Mouse (Mus musculus): Measurements from ENCODE around the gene Ndufc2. TPM values are rescaled to one million over a fixed set of nuclear protein-coding genes. Genes with fewer than 3 reads are reported as not detected.
A peak's percentile ranks its signal among the peaks of the same experiment; 100 is the strongest.

Gene Ndufc2
- polyA plus RNA-seq, 1 experiment from 2014 or later = 336 TPM

DNA sequence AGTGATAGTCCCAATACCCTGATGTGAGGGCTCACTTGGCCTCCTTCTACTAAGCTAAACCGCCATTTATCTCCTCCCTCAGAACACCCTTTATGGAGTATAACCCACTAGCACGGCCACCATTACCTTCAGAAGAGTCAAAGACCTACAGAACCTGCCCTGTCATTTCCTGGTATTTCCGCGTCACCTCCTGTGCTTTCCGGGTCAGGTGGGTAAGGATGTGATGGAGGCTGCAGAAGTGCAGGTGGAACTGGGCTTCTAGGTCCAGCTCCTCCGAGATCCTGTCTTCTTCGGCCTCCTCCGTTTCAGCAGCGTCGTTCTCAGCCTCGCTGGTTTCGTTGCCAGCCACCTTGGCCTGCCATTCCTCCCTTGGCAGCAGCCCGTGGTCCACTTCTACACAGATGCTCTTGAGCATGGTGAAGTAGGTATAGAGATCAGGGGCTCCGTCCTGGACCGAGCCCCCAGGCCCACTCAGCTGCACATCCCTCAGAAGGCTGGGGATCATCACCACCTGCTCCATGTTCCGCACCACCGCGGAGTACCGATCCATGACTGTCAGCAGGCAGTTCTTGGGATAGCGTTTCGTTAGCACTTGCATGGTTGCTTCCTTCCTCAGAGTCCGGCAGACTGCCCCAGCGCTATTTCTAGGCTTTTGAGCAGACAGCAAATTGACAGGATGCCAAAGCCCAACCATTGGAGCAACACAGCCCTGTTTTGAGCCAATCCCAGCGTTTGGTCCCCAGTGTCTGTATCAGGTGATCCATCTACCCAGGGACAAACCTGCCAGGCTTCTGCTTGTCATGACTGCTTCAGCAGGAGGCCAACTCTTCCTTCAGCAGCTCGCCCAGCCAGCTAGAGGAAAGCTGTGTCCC is 17.3 kb downstream of the Ndufc2 start, which contains the start of gene Thrsp:
Gene Thrsp, minus strand, starts transcription at position 825 of the 872 bp plus-strand sequence.
- Histone ChIP-seq H3K27ac (no peak within 1 kb of the TSS), H3K4me3 (no peak within 1 kb of the TSS)

DNA sequence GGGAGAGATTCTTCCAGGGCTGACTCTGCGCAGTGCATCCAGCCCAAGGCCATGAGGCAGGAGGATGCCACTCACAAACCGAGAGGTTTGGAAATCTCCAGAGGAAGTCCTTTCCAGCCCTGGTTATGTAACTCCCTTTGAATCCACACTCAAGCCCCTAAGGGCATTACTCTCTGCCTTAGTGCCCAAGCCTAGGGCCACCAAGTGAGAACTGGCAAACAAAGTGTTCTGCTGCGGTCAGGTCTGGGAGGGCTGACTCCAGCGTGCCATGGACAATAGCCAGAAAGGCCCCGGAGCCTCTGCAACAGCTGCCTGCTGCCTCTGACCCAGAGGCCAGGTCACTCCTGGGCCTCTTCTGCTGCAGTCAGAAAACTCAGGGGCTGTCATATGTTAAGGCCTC is 18.9 kb downstream of the Ndufc2 start:
- WGBS = 67% methylated on average over 5 of the region's 5 CpGs
- no peak for ATAC-seq (ENCODE audit: borderline replicate concordance, extremely low read depth, low FRiP score, low TSS enrichment)
- Histone ChIP-seq H3K9ac (no peak overlapping the region), H3K36me3 (no peaks in the 10 kb centered on the region), H3K9me3 (no peaks in the 10 kb centered on the region), H3K4me2 (no peak overlapping the region), H3K27ac (no peak overlapping the region), H3K27me3 (no peaks in the 10 kb centered on the region), H3K4me1 (peaks cover 22% of the 10 kb centered on the region; the same call in 1 of the 2 replicates), H3K4me3 (no peak overlapping the region)

More for the DNA sequence above, 17.3 kb downstream of the Ndufc2 start, which contains the start of gene Thrsp:
- Histone ChIP-seq H3K9me3 (no peaks in the 10 kb centered on the region), H3K9ac (no peak within 1 kb of the TSS), H3K4me1 (peaks cover 22% of the 10 kb centered on the region; the same call in 1 of the 2 replicates), H3K27me3 (no peaks in the 10 kb centered on the region), H3K4me2 (no peak within 1 kb of the TSS), H3K36me3 (0 out of 2 replicates have a peak, but pooled peaks cover under 1% of the 10 kb centered on the region)
- no peak for ATAC-seq (ENCODE audit: borderline replicate concordance, extremely low read depth, low FRiP score, low TSS enrichment)
- WGBS = 63% methylated on average over 25 of the region's 25 CpGs

GRCm38 (mm10) chr7:97419163-97419562 is 19.4 kb downstream of the Ndufc2 start:
- no peak overlapping the region for H3K4me2 ChIP-seq
- no peaks in the 10 kb centered on the region for H3K27me3 ChIP-seq
- no peak overlapping the region for H3K27ac ChIP-seq
- ATAC-seq (ENCODE audit: borderline replicate concordance, extremely low read depth, low FRiP score, low TSS enrichment) = no peak
- H3K36me3 ChIP-seq = no peaks in the 10 kb centered on the region
- WGBS = 83% methylated on average over 5 of the region's 5 CpGs
- no peak overlapping the region for H3K9ac ChIP-seq
- H3K9me3 ChIP-seq = no peaks in the 10 kb centered on the region
- peaks cover 22% of the 10 kb centered on the region; the same call in 1 of the 2 replicates for H3K4me1 ChIP-seq
- no peak overlapping the region for H3K4me3 ChIP-seq

DNA sequence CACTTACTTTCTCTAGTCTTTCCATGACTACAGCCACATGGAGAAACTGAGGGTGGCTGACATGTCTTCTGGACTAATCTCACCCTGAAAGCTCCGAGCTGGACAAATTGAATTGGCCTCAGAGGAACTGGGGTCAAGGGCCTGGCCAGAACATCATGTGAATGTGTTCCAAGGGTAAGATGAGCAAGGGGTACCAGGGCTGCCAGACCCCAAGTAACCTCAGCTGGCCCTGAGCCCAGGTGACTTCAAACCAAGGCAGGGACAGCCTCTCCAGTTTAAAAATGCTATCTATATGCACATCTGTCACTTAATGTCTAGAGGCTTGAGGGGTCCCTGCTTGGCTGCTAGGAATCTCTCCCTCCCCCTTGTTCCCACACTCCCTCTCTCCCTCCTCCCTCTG is 20.6 kb downstream of the Ndufc2 start:
- Histone ChIP-seq H3K27ac (no peak overlapping the region), H3K4me1 (peaks cover 22% of the 10 kb centered on the region; the same call in 1 of the 2 replicates), H3K36me3 (no peaks in the 10 kb centered on the region), H3K4me2 (no peak overlapping the region), H3K4me3 (no peak overlapping the region), H3K27me3 (no peaks in the 10 kb centered on the region), H3K9me3 (no peaks in the 10 kb centered on the region), H3K9ac (no peak overlapping the region)
- WGBS = 55% methylated on average over 1 of the region's 1 CpGs
- ATAC-seq (ENCODE audit: borderline replicate concordance, extremely low read depth, low FRiP score, low TSS enrichment) = no peak

GRCm38 (mm10) chr7:97420958-97421651 is 21.3 kb downstream of the Ndufc2 start:
- H3K4me3 ChIP-seq = no peak overlapping the region
- H3K27me3 ChIP-seq = no peaks in the 10 kb centered on the region
- peaks cover 22% of the 10 kb centered on the region; the same call in 1 of the 2 replicates for H3K4me1 ChIP-seq
- no peaks in the 10 kb centered on the region for H3K36me3 ChIP-seq
- no peak overlapping the region for H3K9ac ChIP-seq
- no peak overlapping the region for H3K4me2 ChIP-seq
- ATAC-seq (ENCODE audit: borderline replicate concordance, extremely low read depth, low FRiP score, low TSS enrichment) = no peak
- WGBS = 52% methylated on average over 8 of the region's 8 CpGs
- H3K9me3 ChIP-seq = no peaks in the 10 kb centered on the region
- H3K27ac ChIP-seq = no peak overlapping the region

DNA sequence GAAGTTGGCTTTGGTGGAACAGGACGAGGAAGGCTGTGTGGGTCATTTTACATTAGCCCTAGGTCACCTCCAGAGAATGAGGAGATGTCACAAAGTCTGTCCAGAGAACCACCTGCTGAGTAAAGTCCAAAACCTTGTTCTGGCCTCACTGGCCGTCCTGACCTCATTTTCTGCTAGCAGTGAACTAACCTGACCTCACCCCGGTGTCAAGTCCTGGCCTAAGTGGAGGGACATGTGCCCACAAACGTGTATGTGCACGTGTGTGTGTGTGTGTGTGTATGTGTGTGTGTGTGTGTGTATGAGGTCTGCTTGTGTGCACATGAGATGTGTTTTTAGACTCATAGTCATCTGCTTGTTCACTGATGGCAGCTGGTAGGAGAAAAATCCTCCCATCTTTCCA is 24.0 kb downstream of the Ndufc2 start:
- no peak for ATAC-seq (ENCODE audit: borderline replicate concordance, extremely low read depth, low FRiP score, low TSS enrichment)
- WGBS = 41% methylated on average over 5 of the region's 5 CpGs
- no peaks in the 10 kb centered on the region for H3K27me3 ChIP-seq

DNA sequence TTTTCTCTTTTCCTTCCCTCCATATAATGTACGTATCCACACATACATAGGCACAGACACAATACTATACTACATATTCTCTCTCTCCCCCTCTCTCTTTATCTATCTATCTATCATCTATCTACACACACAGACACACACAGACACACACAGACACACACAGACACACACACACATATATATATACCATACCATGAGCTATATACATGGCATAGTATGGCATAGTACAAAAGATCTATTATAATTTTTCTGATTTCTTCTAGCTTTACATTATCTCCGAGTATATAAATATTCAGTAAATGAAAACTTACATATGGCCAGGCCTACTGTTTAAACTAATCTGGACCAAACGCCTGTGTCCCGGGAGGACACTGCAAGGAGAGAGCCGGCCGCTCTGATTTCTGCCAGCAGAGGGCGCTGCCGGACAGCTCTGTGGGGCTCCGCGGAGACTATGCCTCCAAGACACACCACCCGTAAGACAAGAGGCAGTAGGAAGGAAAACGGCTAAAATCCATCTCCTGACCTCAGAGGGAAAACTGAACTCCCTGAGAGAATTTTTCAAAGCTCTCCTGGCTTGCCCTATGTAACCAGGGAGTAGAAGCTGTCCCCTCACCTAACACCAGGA is 24.9 kb downstream of the Ndufc2 start:
- Histone ChIP-seq H3K4me3 (no peak overlapping the region), H3K4me1 (peaks cover 11% of the 10 kb centered on the region), H3K4me2 (no peak overlapping the region), H3K36me3 (no peaks in the 10 kb centered on the region), H3K9ac (no peak overlapping the region), H3K27me3 (no peaks in the 10 kb centered on the region), H3K27ac (no peak overlapping the region), H3K9me3 (no peaks in the 10 kb centered on the region)
- ATAC-seq (ENCODE audit: borderline replicate concordance, extremely low read depth, low FRiP score, low TSS enrichment) = peak; percentile 72
- 9% methylated on average over 12 of the region's 12 CpGs for WGBS

More for the DNA sequence above, 24.0 kb downstream of the Ndufc2 start:
- no peak overlapping the region for H3K27ac ChIP-seq
- H3K4me3 ChIP-seq = no peak overlapping the region
- H3K9ac ChIP-seq = no peak overlapping the region
- peaks cover 11% of the 10 kb centered on the region; the same call in 1 of the 2 replicates for H3K4me1 ChIP-seq
- H3K4me2 ChIP-seq = no peak overlapping the region
- H3K36me3 ChIP-seq = no peaks in the 10 kb centered on the region
- H3K9me3 ChIP-seq = no peaks in the 10 kb centered on the region

DNA sequence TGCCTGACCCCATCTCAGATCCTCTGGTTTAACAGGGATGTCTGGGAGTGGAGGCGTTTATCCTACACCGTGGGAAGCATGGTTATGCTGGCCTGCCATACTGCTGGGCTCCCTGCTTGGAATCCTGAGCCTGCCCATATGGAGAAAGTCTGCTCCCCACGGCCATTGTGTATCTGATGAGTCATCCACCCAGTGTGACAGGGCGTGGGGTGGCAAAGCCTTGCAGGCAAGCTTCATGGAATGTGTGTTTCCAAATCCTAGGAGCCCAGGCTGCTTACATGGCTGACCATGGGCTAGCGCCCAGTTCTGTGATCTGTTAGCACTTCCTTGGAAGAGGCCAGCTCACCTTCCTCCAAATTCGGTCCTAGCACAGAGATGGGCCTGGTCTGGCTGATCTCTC is 26.8 kb downstream of the Ndufc2 start:
- Histone ChIP-seq H3K4me2 (no peak overlapping the region), H3K27me3 (no peaks in the 10 kb centered on the region), H3K4me3 (no peak overlapping the region), H3K4me1 (peaks cover 8% of the 10 kb centered on the region), H3K36me3 (no peaks in the 10 kb centered on the region), H3K9ac (no peak overlapping the region), H3K9me3 (no peaks in the 10 kb centered on the region), H3K27ac (no peak overlapping the region)
- WGBS = 59% methylated on average over 6 of the region's 6 CpGs
- ATAC-seq (ENCODE audit: borderline replicate concordance, extremely low read depth, low FRiP score, low TSS enrichment) = no peak

DNA sequence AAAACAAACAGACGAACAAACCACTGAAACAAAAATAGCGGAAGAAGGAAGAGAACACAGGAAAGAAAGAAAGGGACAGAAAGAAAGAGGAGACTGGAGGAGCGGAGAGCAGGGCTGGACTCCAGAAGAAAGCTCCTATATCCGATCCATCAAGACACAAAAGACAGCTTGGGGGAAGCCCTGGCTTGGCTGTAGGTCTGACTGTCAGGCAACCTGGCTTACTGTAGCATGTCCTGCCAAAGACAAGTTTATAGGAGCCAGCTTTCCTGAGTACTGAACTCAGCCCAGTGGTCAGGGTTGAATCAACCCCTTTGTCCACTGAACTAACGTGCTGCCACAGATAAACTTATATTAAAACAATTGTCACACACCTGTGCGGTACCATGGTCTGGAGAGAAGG is 27.5 kb downstream of the Ndufc2 start:
- WGBS = 76% methylated on average over 6 of the region's 6 CpGs
- H3K9me3 ChIP-seq = no peaks in the 10 kb centered on the region
- H3K27ac ChIP-seq = no peak overlapping the region
- no peak overlapping the region for H3K4me3 ChIP-seq
- ATAC-seq (ENCODE audit: borderline replicate concordance, extremely low read depth, low FRiP score, low TSS enrichment) = no peak
- no peaks in the 10 kb centered on the region for H3K27me3 ChIP-seq
- H3K9ac ChIP-seq = no peak overlapping the region
- H3K4me1 ChIP-seq = peaks cover 8% of the 10 kb centered on the region
- no peaks in the 10 kb centered on the region for H3K36me3 ChIP-seq
- no peak overlapping the region for H3K4me2 ChIP-seq

DNA sequence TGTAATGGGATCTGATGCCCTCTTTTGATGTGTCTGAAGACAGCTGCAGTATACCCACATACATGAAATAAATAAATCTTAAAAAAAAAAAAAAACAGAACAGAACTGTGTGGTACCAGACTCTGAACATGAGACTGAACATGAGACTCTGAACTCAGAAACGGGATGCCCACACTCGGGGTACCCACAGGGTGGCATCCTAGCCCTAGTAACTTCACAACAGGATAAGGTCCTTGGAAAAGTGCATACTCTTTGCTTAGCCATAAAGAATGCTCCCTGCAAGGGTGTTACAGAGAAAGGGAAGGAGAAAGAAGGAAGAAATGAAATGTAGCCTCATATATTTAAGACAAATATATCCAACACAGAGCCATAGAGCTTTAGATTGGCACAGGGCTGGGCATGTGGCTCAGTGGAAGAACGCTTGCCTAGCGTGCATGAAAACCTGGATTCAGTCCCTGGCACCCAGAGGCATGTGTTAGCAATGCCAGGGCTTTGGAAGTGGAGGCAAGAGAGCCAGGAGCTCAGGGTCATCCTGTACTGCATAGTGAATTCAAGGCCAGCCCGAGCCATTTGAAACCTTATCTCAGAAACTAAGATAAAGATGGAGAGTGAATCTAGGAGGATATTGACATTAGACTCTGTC is 28.1 kb downstream of the Ndufc2 start:
- no peak overlapping the region for H3K27ac ChIP-seq
- WGBS = 65% methylated on average over 5 of the region's 5 CpGs
- no peak for ATAC-seq (ENCODE audit: borderline replicate concordance, extremely low read depth, low FRiP score, low TSS enrichment)
- H3K4me3 ChIP-seq = no peak overlapping the region
- H3K4me2 ChIP-seq = no peak overlapping the region
- no peaks in the 10 kb centered on the region for H3K9me3 ChIP-seq
- H3K36me3 ChIP-seq = no peaks in the 10 kb centered on the region
- no peaks in the 10 kb centered on the region for H3K27me3 ChIP-seq
- peaks cover 8% of the 10 kb centered on the region for H3K4me1 ChIP-seq
- H3K9ac ChIP-seq = no peak overlapping the region

DNA sequence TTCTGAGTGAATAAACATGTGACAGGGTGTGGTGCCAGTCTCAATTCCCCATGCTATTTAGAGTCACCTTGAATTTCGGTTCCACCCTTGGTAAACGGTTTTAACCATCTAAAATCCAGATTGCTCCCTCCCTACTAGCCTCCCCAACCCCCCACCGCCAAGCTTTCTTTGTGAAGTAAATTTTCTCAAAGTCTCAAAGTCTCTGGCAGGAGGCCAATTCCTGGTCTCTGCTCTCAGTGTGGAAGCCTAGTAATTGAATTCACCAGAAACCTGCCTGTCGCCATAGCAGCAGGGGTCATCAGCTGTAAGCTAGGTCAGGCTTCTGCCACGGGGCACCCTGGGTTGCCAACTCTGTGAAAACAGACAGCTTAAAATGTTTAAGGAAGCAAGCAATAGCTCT is 29.9 kb downstream of the Ndufc2 start:
- H3K4me2 ChIP-seq = no peak overlapping the region
- 4% methylated on average over 5 of the region's 5 CpGs for WGBS
- no peaks in the 10 kb centered on the region for H3K27me3 ChIP-seq
- peak; percentile 36; the same call in 1 of the 2 replicates for ATAC-seq (ENCODE audit: borderline replicate concordance, extremely low read depth, low FRiP score, low TSS enrichment)
- no peak overlapping the region for H3K9ac ChIP-seq
- H3K9me3 ChIP-seq = no peaks in the 10 kb centered on the region
- H3K27ac ChIP-seq = peak overlapping the region; percentile 43
- H3K36me3 ChIP-seq = no peaks in the 10 kb centered on the region
- peaks cover 15% of the 10 kb centered on the region for H3K4me1 ChIP-seq
- H3K4me3 ChIP-seq = no peak overlapping the region

All from lung, embryonic 15.5 days (tissue).